Mouse (Mus musculus): Measurements from ENCODE around the gene Ppp1cc. TPM values are rescaled to one million over a fixed set of nuclear protein-coding genes. Genes with fewer than 3 reads are reported as not detected.

Ppp1cc gene
- polyA plus RNA-seq, 1 experiment, result 58.9 TPM

GRCm38 (mm10) chr5:122115266-122115763, 42.8 kb upstream of the Ppp1cc start:
- Histone ChIP-seq H3K36me3 (ENCODE audit: control insufficient read depth, insufficient read depth, low read length) (no peaks in the 10 kb centered on the region), H3K4me3 (ENCODE audit: low read depth, low read length) (no peak overlapping the region), H3K4me1 (ENCODE audit: control insufficient read depth, insufficient read depth, insufficient read length, low read length) (no peaks in the 10 kb centered on the region), H3K27ac (ENCODE audit: insufficient read depth, low read depth, low read length) (no peak overlapping the region), H3K27me3 (ENCODE audit: control insufficient read depth, insufficient read depth, low read length) (no peaks in the 10 kb centered on the region)
- TF ChIP-seq POLR2A (IDR thresholded peaks at IDR 0.05; ENCODE audit: low read depth, low read length) (no peak), CTCF (IDR thresholded peaks at IDR 0.05; ENCODE audit: extremely low read depth, insufficient read length, insufficient replicate concordance, low read depth, low read length) (no peak)
- WGBS, result 76% methylated on average over 9 of the region's 9 CpGs

- Histone ChIP-seq H3K27ac (ENCODE audit: insufficient read depth, low read depth, low read length) (no peak overlapping the region), H3K4me3 (ENCODE audit: low read depth, low read length) (no peak overlapping the region), H3K36me3 (ENCODE audit: control insufficient read depth, insufficient read depth, low read length) (no peaks in the 10 kb centered on the region), H3K27me3 (ENCODE audit: control insufficient read depth, insufficient read depth, low read length) (no peaks in the 10 kb centered on the region), H3K4me1 (ENCODE audit: control insufficient read depth, insufficient read depth, insufficient read length, low read length) (no peaks in the 10 kb centered on the region)
- WGBS, result 89% methylated on average over 6 of the region's 6 CpGs
- TF ChIP-seq POLR2A (IDR thresholded peaks at IDR 0.05; ENCODE audit: low read depth, low read length) (no peak), CTCF (IDR thresholded peaks at IDR 0.05; ENCODE audit: extremely low read depth, insufficient read length, insufficient replicate concordance, low read depth, low read length) (peak; percentile 41; the same call in 1 of the 2 replicates)
These were observed 41.8 kb upstream of the Ppp1cc start for GRCm38 (mm10) chr5:122116243-122116642.

GRCm38 (mm10) chr5:122125211-122125760, 32.8 kb upstream of the Ppp1cc start:
- Histone ChIP-seq H3K27ac (ENCODE audit: insufficient read depth, low read depth, low read length) (no peak overlapping the region), H3K36me3 (ENCODE audit: control insufficient read depth, insufficient read depth, low read length) (no peaks in the 10 kb centered on the region), H3K4me3 (ENCODE audit: low read depth, low read length) (no peak overlapping the region), H3K27me3 (ENCODE audit: control insufficient read depth, insufficient read depth, low read length) (no peaks in the 10 kb centered on the region), H3K4me1 (ENCODE audit: control insufficient read depth, insufficient read depth, insufficient read length, low read length) (no peaks in the 10 kb centered on the region; the same call in none of the 2 replicates)
- TF ChIP-seq CTCF (IDR thresholded peaks at IDR 0.05; ENCODE audit: extremely low read depth, insufficient read length, insufficient replicate concordance, low read depth, low read length) (no peak), POLR2A (IDR thresholded peaks at IDR 0.05; ENCODE audit: low read depth, low read length) (no peak)
- 49% methylated on average over 8 of the region's 8 CpGs for WGBS

- Histone ChIP-seq H3K4me3 (ENCODE audit: low read depth, low read length) (no peak overlapping the region), H3K4me1 (ENCODE audit: control insufficient read depth, insufficient read depth, insufficient read length, low read length) (peaks cover 5% of the 10 kb centered on the region), H3K27me3 (ENCODE audit: control insufficient read depth, insufficient read depth, low read length) (no peaks in the 10 kb centered on the region), H3K27ac (ENCODE audit: insufficient read depth, low read depth, low read length) (no peak overlapping the region), H3K36me3 (ENCODE audit: control insufficient read depth, insufficient read depth, low read length) (no peaks in the 10 kb centered on the region)
- WGBS, result 29% methylated on average over 16 of the region's 16 CpGs
- TF ChIP-seq POLR2A (IDR thresholded peaks at IDR 0.05; ENCODE audit: low read depth, low read length) (no peak), CTCF (IDR thresholded peaks at IDR 0.05; ENCODE audit: extremely low read depth, insufficient read length, insufficient replicate concordance, low read depth, low read length) (peak; percentile 46; the same call in 1 of the 2 replicates)
These were observed 28.9 kb upstream of the Ppp1cc start for GRCm38 (mm10) chr5:122129068-122129655.

GRCm38 (mm10) chr5:122130341-122130998, 27.6 kb upstream of the Ppp1cc start:
- 89% methylated on average over 11 of the region's 11 CpGs for WGBS
- Histone ChIP-seq H3K27ac (ENCODE audit: insufficient read depth, low read depth, low read length) (no peak overlapping the region), H3K36me3 (ENCODE audit: control insufficient read depth, insufficient read depth, low read length) (no peaks in the 10 kb centered on the region), H3K4me3 (ENCODE audit: low read depth, low read length) (no peak overlapping the region), H3K27me3 (ENCODE audit: control insufficient read depth, insufficient read depth, low read length) (no peaks in the 10 kb centered on the region), H3K4me1 (ENCODE audit: control insufficient read depth, insufficient read depth, insufficient read length, low read length) (peaks cover 9% of the 10 kb centered on the region)
- TF ChIP-seq CTCF (IDR thresholded peaks at IDR 0.05; ENCODE audit: extremely low read depth, insufficient read length, insufficient replicate concordance, low read depth, low read length) (no peak), POLR2A (IDR thresholded peaks at IDR 0.05; ENCODE audit: low read depth, low read length) (no peak)

GRCm38 (mm10) chr5:122131076-122132051, 26.7 kb upstream of the Ppp1cc start:
- no peaks in the 10 kb centered on the region for H3K36me3 ChIP-seq (ENCODE audit: control insufficient read depth, insufficient read depth, low read length)
- 6% methylated on average over 34 of the region's 34 CpGs for WGBS
- peak overlapping the region; percentile 45 for H3K27ac ChIP-seq (ENCODE audit: insufficient read depth, low read depth, low read length)
- peak; percentile 94 for TF ChIP-seq CTCF (IDR thresholded peaks at IDR 0.05; ENCODE audit: extremely low read depth, insufficient read length, insufficient replicate concordance, low read depth, low read length)
- TF ChIP-seq POLR2A (IDR thresholded peaks at IDR 0.05; ENCODE audit: low read depth, low read length), result peak; percentile 67; the same call in 1 of the 2 replicates
- H3K4me1 ChIP-seq (ENCODE audit: control insufficient read depth, insufficient read depth, insufficient read length, low read length), result peaks cover 17% of the 10 kb centered on the region
- no peaks in the 10 kb centered on the region for H3K27me3 ChIP-seq (ENCODE audit: control insufficient read depth, insufficient read depth, low read length)
- H3K4me3 ChIP-seq (ENCODE audit: low read depth, low read length), result peak overlapping the region; percentile 61

Measured in small intestine, adult 2 months (tissue).